Mouse (Mus musculus) MEL (cell line): ENCODE measurements around the gene Fam131b.

Source experiments
- CTCF ChIP-seq, 3 experiments: IDR thresholded peaks in 2 of 3; conservative IDR thresholded peaks in 1 of 3; 2 replicates each; pipeline ENCODE4 v1.5.1; 2011 to 2012; ENCODE audit warnings: low read length in 3 of 3, low read depth in 2 of 3, mild to moderate bottlenecking in 2 of 3, improper control_type of control experiment in 1 of 3, inconsistent platforms in 1 of 3, mixed read lengths in 1 of 3, moderate library complexity in 1 of 3; ENCODE audit not compliant: control insufficient read depth in 1 of 3, insufficient read depth in 1 of 3, poor library complexity in 1 of 3, severe bottlenecking in 1 of 3
- ETS1 ChIP-seq: IDR thresholded peaks from 2 replicates; pipeline ENCODE4 v1.6.1; 2012; ENCODE audit warnings: low read depth, mild to moderate bottlenecking, inconsistent platforms, low read length, improper control_type of control experiment, moderate library complexity
- NRF1 ChIP-seq: IDR thresholded peaks from 2 replicates; pipeline ENCODE4 v1.6.1; 2014; ENCODE audit warnings: low read depth, mild to moderate bottlenecking, inconsistent platforms, low read length, improper control_type of control experiment, moderate library complexity; ENCODE audit not compliant: poor library complexity, insufficient read depth, severe bottlenecking
- POLR2A ChIP-seq, 2 experiments: IDR thresholded peaks; 2 replicates each; pipeline ENCODE4 v1.6.1; 2011 to 2012; ENCODE audit warnings: low read length in 2 of 2, mild to moderate bottlenecking in 2 of 2, control low read depth in 1 of 2, improper control_type of control experiment in 1 of 2, low read depth in 1 of 2, moderate library complexity in 1 of 2; ENCODE audit not compliant: control insufficient read depth in 1 of 2, insufficient read depth in 1 of 2, poor library complexity in 1 of 2
- RCOR1 ChIP-seq: IDR thresholded peaks from 2 replicates; pipeline ENCODE4 v1.6.1; 2012; ENCODE audit warnings: low read depth, mild to moderate bottlenecking, inconsistent platforms, low read length, improper control_type of control experiment

- TF ChIP-seq RCOR1 (no peak; the same call in 1 of the 2 replicates), POLR2A (IDR thresholded peaks at IDR 0.05; ENCODE audit: control insufficient read depth in 1 of 2, insufficient read depth in 1 of 2, low read depth in 1 of 2, low read length in 2 of 2, poor library complexity in 1 of 2) (no peak), NRF1 (no peak), ETS1 (no peak; the same call in none of the 2 replicates), CTCF (IDR thresholded peaks at IDR 0.05 in 2 of 3, conservative IDR thresholded peaks at IDR 0.05 in 1 of 3; ENCODE audit: control insufficient read depth in 1 of 3, insufficient read depth in 1 of 3, low read depth in 2 of 3, low read length in 3 of 3, poor library complexity in 1 of 3, severe bottlenecking in 1 of 3) (no peak)
Observed at GRCm38 (mm10) chr6:42354076-42355019, 29.9 kb upstream of the Fam131b start.
